ENCODE assay signal across 8 mouse cellular contexts in the genomic region with DNA sequence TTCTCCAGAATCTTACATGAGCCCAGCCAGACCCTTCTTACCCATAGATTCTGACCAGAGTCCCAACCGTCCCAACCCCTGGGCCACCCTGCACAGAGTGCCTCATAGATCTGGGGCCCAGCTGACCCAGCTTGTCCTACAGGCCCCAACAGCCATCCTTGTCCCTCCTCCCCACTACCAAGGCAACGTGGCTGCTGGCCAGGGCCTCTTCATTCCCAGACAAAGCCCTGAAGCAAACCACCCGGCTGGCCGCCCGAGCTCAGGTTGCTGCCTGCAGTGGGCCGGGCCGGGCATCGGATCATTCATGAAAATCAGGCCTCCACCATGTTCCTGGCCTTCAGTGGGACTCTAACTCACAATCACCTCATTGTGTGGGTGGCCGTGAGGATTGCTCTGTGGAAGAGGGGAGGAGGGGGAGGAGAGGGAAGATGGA.
A peak's percentile ranks its signal among the peaks of the same experiment; 100 is the strongest.
DNase-seq lines count a peak whose midpoint lies in the region; ATAC-seq and TF ChIP-seq lines count a peak whose summit lies in the region.

No protein-coding gene starts in this region.

- H3K27me3 ChIP-seq in kidney, embryonic 15.5 days, result no peaks in the 10 kb centered on the region
- no peaks in the 10 kb centered on the region for H3K27me3 ChIP-seq in cerebellum, adult 2 months (ENCODE audit: control insufficient read depth, insufficient read depth, low read length)
- no peaks in the 10 kb centered on the region for H3K27me3 ChIP-seq in midbrain, embryonic 13.5 days

- no peaks in the 10 kb centered on the region for H3K9me3 ChIP-seq in kidney, embryonic 15.5 days (replicated peaks)
- no peaks in the 10 kb centered on the region for H3K9me3 ChIP-seq in midbrain, embryonic 13.5 days

- no peak overlapping the region for H3K4me3 ChIP-seq in kidney, embryonic 15.5 days (replicated peaks)
- no peak overlapping the region for H3K4me3 ChIP-seq in cerebellum, adult 2 months (replicated peaks; ENCODE audit: insufficient read depth, low read depth, low read length)
- no peak overlapping the region for H3K4me3 ChIP-seq in midbrain, embryonic 13.5 days (replicated peaks)

- TF ChIP-seq POLR2A in cerebellum, adult 2 months (IDR thresholded peaks at IDR 0.05; ENCODE audit: borderline replicate concordance, insufficient read depth, low read length), result no peak

- H3K27ac ChIP-seq in kidney, embryonic 15.5 days, result peak overlapping the region; percentile 47; the same call in 1 of the 2 replicates
- no peak overlapping the region for H3K27ac ChIP-seq in cerebellum, adult 2 months (ENCODE audit: insufficient read depth, low read length)
- H3K27ac ChIP-seq in midbrain, embryonic 13.5 days, result peak overlapping the region; percentile 39; the same call in 1 of the 2 replicates

- no peak for DNase-seq in kidney, adult 9 months
- DNase-seq in cerebellum, adult 2 months, result peak; percentile 35 to 47
- DNase-seq in left cerebral cortex, adult 8-10 months (ENCODE audit: low spot score in 2 of 2), result peak; percentile 38 to 81
- DNase-seq in spleen, adult 18-20 months, result no peak
- DNase-seq in thymus, adult 18-20 months, result no peak

- WGBS in kidney, embryonic 15.5 days, result 36% methylated on average over 9 of the region's 9 CpGs
- WGBS in cerebellum, adult 2 months, result 41% methylated on average over 9 of the region's 9 CpGs
- WGBS in midbrain, embryonic 13.5 days, result 37% methylated on average over 9 of the region's 9 CpGs

- no peak overlapping the region for H3K9ac ChIP-seq in kidney, embryonic 15.5 days
- no peak overlapping the region for H3K9ac ChIP-seq in midbrain, embryonic 13.5 days (replicated peaks)

- H3K4me2 ChIP-seq in kidney, embryonic 15.5 days, result no peak overlapping the region
- H3K4me2 ChIP-seq in midbrain, embryonic 13.5 days (replicated peaks), result no peak overlapping the region

- TF ChIP-seq CTCF in cerebellum, adult 2 months (IDR thresholded peaks at IDR 0.05; ENCODE audit: borderline replicate concordance, insufficient read depth, low read depth, low read length), result no peak

- 0 out of 2 replicates have a peak, but pooled peaks have one; percentile 17 for ATAC-seq in kidney, embryonic 15.5 days (replicated peaks; ENCODE audit: low FRiP score)
- peak; percentile 56 for ATAC-seq in frontal cortex, adult (ENCODE audit: low TSS enrichment)
- ATAC-seq in midbrain, embryonic 13.5 days, result peak; percentile 81

- H3K36me3 ChIP-seq in kidney, embryonic 15.5 days, result no peaks in the 10 kb centered on the region
- no peaks in the 10 kb centered on the region for H3K36me3 ChIP-seq in midbrain, embryonic 13.5 days

- peaks cover 42% of the 10 kb centered on the region for H3K4me1 ChIP-seq in kidney, embryonic 15.5 days
- H3K4me1 ChIP-seq in cerebellum, adult 2 months (ENCODE audit: control insufficient read depth, insufficient read depth, low read length), result no peaks in the 10 kb centered on the region; the same call in none of the 2 replicates
- peaks cover 39% of the 10 kb centered on the region for H3K4me1 ChIP-seq in midbrain, embryonic 13.5 days (replicated peaks)

Comparison
In these comparisons a context has a peak if more than half of its experiments do, and no peak if none do; other contexts are left out.
1. ATAC-seq: peak in every context shown above with its lines; median percentile 81 in midbrain, embryonic 13.5 days; 56 in frontal cortex, adult; 17 in kidney, embryonic 15.5 days.
2. DNase-seq: peak in cerebellum, adult 2 months (2 of 2) and left cerebral cortex, adult 8-10 months (2 of 2); none in kidney, adult 9 months (single experiment), spleen, adult 18-20 months (0 of 2) and thymus, adult 18-20 months (0 of 2).